22 mouse cellular contexts compared by ENCODE assay signal in the genomic region with DNA sequence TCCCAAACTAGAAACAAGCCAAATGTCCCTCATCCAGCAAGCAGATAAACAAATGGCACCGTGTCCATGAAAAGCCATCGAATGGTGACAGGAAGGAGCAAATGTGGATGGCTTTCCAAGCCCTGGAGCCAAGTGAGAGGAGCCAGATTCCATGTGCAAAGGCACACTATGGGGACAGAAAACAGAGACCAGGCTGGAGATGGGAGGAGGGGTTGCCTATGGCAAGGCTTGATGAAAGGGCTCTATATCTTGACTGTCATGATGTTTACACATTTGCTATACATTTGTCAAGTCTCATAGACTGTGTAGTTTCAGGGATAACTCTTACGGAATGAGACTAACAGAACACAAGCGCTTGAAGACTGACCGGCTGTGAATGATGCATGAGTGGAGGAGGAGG.
DNase-seq lines count a peak whose midpoint lies in the region; ATAC-seq and TF ChIP-seq lines count a peak whose summit lies in the region.
"Had no signal": no experiment of that assay in that cellular context is flagged by ENCODE, and none has a peak within 500 bp of the region (broad histone marks: within the 10 kb centered on the region; RNA-seq: fewer than 3 reads in every experiment).

No protein-coding gene starts in this region.

- DNase-seq in heart, adult 8-10 months (ENCODE audit: low spot score) = no peak
- peak; percentile 68 for DNase-seq in lung, embryonic 14.5 days
- DNase-seq in lung, adult 18-20 months = no peak
- DNase-seq in lung, postnatal 0 days (ENCODE audit: low spot score) = peak; percentile 20
- no peak for DNase-seq in lung, postnatal 4 days
- DNase-seq in left cerebral cortex, adult 9 months (ENCODE audit: low spot score in 2 of 2) = no peak
- DNase-seq: adrenal gland, adult 2 months; adrenal gland, postnatal 14 days; cerebellum, adult 11 months; cerebellum, adult 2 months; cerebellum, adult 9-11 months; cerebellum, postnatal 25 days; forebrain, postnatal 0 days; gastrocnemius, adult 2 months; gastrocnemius, postnatal 14 days; heart, adult 18-20 months had no signal

- TF ChIP-seq CTCF in lung, embryonic 14.5 days (IDR thresholded peaks at IDR 0.05; ENCODE audit: low read depth) = no peak
- TF ChIP-seq CTCF in lung, postnatal 0 days (IDR thresholded peaks at IDR 0.05) = no peak

- H3K9me3 ChIP-seq in heart, embryonic 13.5 days = no peaks in the 10 kb centered on the region
- H3K9me3 ChIP-seq in lung, embryonic 14.5 days (ENCODE audit: low read depth, low read length) = no peaks in the 10 kb centered on the region
- H3K9me3 ChIP-seq in lung, postnatal 0 days (ENCODE audit: low read length) = no peaks in the 10 kb centered on the region
- H3K9me3 ChIP-seq: hindbrain, embryonic 12.5 days; hindbrain, embryonic 15.5 days had no signal

- peaks cover 65% of the 10 kb centered on the region for H3K4me1 ChIP-seq in heart, embryonic 13.5 days
- peaks cover 13% of the 10 kb centered on the region for H3K4me1 ChIP-seq in lung, embryonic 14.5 days (ENCODE audit: insufficient read depth)
- H3K4me1 ChIP-seq in lung, postnatal 0 days (ENCODE audit: insufficient read depth, low read depth, low read length) = peaks cover 7% of the 10 kb centered on the region; the same call in 1 of the 2 replicates
- H3K4me1 ChIP-seq: hindbrain, embryonic 15.5 days had no signal

- no peaks in the 10 kb centered on the region for H3K36me3 ChIP-seq in heart, embryonic 13.5 days
- no peaks in the 10 kb centered on the region for H3K36me3 ChIP-seq in lung, embryonic 14.5 days (ENCODE audit: insufficient read depth)
- no peaks in the 10 kb centered on the region for H3K36me3 ChIP-seq in lung, postnatal 0 days (ENCODE audit: insufficient read depth, low read length)
- H3K36me3 ChIP-seq: hindbrain, embryonic 12.5 days; hindbrain, embryonic 15.5 days had no signal

- peak overlapping the region; percentile 58 for H3K27ac ChIP-seq in heart, embryonic 13.5 days (replicated peaks)
- peak overlapping the region; percentile 42; the same call in 1 of the 2 replicates for H3K27ac ChIP-seq in lung, embryonic 14.5 days (ENCODE audit: low read depth)
- no peak overlapping the region for H3K27ac ChIP-seq in lung, postnatal 0 days (ENCODE audit: low read length)
- H3K27ac ChIP-seq: gastrocnemius, adult 2 months; hindbrain, embryonic 12.5 days; hindbrain, embryonic 15.5 days had no signal

- no peak for ATAC-seq in heart, embryonic 13.5 days (ENCODE audit: extremely low read depth, insufficient number of reproducible peaks, low FRiP score, low TSS enrichment)
- peak; percentile 53 for ATAC-seq in lung, embryonic 14.5 days (ENCODE audit: insufficient read depth)
- no peak for ATAC-seq in lung, postnatal 0 days
- ATAC-seq: CD4-positive, CD25-positive, alpha-beta regulatory T cell, adult 4 months; forebrain, embryonic 14.5 days; forebrain, postnatal 0 days had no signal

- no peak for TF ChIP-seq EP300 in lung, postnatal 0 days (IDR thresholded peaks at IDR 0.05)

- H3K9ac ChIP-seq in heart, embryonic 13.5 days = no peak overlapping the region
- no peak overlapping the region for H3K9ac ChIP-seq in lung, embryonic 14.5 days
- H3K9ac ChIP-seq in lung, postnatal 0 days (replicated peaks; ENCODE audit: low read depth) = no peak overlapping the region
- H3K9ac ChIP-seq: forebrain, postnatal 0 days; hindbrain, embryonic 12.5 days; hindbrain, embryonic 15.5 days had no signal

- WGBS in heart, embryonic 13.5 days = 56% methylated on average over 5 of the region's 5 CpGs
- 25% methylated on average over 5 of the region's 5 CpGs for WGBS in lung, embryonic 14.5 days
- 32% methylated on average over 5 of the region's 5 CpGs for WGBS in lung, postnatal 0 days

- H3K27me3 ChIP-seq in heart, embryonic 13.5 days (replicated peaks) = no peaks in the 10 kb centered on the region
- H3K27me3 ChIP-seq in lung, embryonic 14.5 days (ENCODE audit: insufficient read depth, low read length) = no peaks in the 10 kb centered on the region
- no peaks in the 10 kb centered on the region for H3K27me3 ChIP-seq in lung, postnatal 0 days (replicated peaks; ENCODE audit: insufficient read depth, low read length)
- H3K27me3 ChIP-seq: hindbrain, embryonic 12.5 days; hindbrain, embryonic 15.5 days had no signal

- no peak overlapping the region for H3K4me3 ChIP-seq in heart, embryonic 13.5 days
- no peak overlapping the region for H3K4me3 ChIP-seq in lung, embryonic 14.5 days (ENCODE audit: low read depth, low read length)
- H3K4me3 ChIP-seq in lung, postnatal 0 days (ENCODE audit: low read depth, low read length) = no peak overlapping the region
- H3K4me3 ChIP-seq: gastrocnemius, adult 2 months; hindbrain, embryonic 12.5 days; hindbrain, embryonic 15.5 days had no signal

- H3K4me2 ChIP-seq in heart, embryonic 13.5 days = no peak overlapping the region
- no peak overlapping the region for H3K4me2 ChIP-seq in lung, embryonic 14.5 days
- H3K4me2 ChIP-seq in lung, postnatal 0 days (replicated peaks; ENCODE audit: low read depth, low read length) = no peak overlapping the region
- H3K4me2 ChIP-seq: heart, embryonic 11.5 days; hindbrain, embryonic 12.5 days; hindbrain, embryonic 15.5 days had no signal

Comparison
In these comparisons a context has a peak if more than half of its experiments do, and no peak if none do; other contexts are left out.
1. DNase-seq: peak in lung, embryonic 14.5 days (single experiment) and lung, postnatal 0 days (single experiment); none in heart, adult 8-10 months (single experiment), lung, adult 18-20 months (0 of 2), lung, postnatal 4 days (0 of 2) and left cerebral cortex, adult 9 months (0 of 2).